Mouse (Mus musculus): Measurements from ENCODE around the gene Zfp771.

The Zfp771 gene

DNA sequence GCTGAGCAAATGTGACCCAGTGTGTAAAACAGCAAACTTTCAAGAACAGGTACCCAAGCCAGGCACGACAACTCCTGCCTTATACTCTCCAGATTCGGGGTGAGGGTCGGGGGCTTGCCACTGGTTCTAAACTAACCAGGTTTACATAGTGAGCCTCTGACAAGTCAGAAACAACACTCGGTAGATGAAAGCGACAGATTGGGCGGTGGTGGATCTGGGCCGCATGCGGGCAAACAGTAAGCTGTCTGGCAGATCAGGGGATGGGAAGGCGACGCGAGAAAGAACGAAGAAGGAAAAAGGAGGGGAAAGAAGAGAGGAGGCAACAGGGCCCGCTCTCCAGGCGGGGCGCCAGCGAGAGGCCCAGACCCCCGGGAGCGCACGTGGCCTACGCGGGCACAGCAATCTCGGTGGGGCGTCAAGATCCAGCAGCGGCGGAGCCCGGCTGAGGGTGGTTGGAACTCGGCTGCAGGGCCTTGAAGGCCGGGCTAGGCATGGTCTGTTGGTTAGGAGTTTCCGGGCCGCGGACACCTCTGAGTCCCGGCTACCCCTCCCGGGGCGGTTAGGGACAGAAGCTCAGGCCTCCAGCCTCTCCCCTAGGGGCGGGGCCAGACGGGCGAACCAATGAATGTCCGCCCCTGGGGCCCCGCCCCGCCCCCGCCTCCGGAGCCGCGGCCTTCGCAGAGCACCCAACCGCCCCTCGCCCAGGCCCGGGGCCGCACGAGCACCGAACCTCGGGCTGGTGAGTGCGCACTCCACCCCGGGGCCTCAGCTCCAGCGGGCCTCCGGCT, at the start of gene Zfp771:
Zfp771 (plus strand) TSS at position 405 of the 788 bp plus-strand sequence.
- peak; percentile 94 to 97 for DNase-seq

DNA sequence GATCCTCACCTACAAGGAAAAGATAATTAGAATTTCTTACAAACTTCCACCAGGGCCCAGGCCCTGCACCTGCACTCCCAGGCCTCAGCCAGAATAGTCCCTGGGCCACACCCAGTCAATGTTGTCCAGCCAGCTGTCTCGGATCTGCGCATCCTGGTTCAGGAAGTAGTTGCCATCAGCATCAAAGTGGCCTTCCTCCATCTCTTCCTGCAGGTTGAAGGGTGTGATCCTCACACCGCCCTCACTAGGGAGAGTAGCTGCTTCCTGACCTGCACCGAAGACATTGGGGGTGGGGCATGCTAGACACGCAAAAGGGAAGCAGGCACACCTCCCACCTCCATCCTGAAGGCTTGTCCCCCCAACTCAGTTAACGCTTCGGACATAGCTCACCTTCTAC, 49.4 kb upstream of the Zfp771 start:
- no peak for DNase-seq

DNA sequence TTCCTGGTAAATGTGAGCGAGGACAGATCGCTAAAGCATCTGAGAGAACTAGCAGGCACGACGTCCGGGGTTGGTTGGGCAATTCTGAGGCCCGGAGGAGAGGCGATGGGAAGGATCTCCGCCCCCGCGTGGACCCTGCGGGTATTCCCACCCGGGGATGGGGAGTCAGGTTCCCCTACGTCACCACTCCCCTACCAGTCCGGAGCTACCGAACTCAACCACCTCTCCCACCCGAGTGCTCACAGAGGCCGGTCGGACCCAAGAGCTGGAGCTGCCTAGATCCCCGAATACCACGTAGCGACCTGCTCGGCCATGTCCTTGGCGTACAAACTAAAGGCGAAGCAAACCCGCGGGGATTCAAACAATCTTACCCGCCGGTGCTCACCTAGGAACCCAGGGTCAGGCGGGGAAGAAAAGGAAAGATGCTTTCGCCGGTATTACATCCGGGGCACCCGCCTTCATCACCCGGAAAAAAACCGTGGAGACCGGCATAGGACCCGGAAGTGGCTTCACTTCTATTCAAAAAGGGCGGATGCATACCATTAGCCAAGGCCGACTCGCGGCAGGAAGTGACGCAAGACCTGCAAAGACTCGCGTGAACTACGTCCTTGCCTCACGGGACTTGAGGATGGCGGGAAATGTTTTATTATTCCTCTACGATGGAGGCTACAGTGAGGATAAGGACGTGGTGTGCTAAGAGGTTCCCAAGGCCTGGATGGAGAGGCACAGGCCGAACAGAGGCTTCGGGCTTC, 48.4 kb upstream of the Zfp771 start, which contains the start of gene Cd2bp2:
Cd2bp2 (minus strand) TSS at position 507 of the 752 bp plus-strand sequence.
- peak; percentile 97 to 98 for DNase-seq

DNA sequence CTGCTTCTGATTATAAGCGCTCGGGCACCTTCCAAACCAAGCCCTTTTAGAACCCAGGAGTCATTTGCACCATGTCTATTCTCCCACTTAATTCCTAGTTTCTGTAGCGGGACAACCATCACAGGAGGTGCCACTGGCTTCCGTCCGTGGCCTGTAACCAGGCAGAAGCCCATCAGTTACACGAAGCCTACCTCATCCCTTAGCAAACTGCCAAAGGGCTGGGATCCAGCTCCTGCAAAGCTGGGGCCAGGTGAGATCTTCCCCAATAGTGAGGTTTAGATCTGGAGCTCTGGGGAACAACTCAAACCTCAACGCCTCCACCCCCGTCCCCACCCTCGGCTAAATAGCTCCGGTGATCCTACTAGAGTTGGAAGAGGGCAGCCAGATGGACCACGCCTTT, 47.6 kb upstream of the Zfp771 start:
- no peak for DNase-seq

DNA sequence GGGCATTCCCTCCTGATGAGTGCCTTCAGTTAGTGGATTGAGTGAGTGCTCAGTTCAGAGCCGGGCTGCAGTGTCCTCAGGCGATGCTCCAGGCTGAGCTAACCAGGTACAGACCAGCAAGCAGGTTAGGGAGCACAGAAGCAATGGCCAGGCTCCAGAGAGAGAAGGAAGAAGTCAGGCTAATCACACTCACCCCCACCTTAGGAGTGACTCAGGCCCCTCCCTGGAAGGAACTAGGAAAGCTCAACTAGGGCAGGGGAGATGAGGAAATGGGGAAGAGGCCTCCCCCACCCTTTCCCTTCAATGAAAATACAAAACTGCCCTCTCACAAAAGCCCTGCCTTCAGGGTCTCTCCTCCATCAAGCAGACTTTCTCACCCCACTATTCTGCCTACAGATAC, 37.5 kb upstream of the Zfp771 start:
- no peak for DNase-seq

DNA sequence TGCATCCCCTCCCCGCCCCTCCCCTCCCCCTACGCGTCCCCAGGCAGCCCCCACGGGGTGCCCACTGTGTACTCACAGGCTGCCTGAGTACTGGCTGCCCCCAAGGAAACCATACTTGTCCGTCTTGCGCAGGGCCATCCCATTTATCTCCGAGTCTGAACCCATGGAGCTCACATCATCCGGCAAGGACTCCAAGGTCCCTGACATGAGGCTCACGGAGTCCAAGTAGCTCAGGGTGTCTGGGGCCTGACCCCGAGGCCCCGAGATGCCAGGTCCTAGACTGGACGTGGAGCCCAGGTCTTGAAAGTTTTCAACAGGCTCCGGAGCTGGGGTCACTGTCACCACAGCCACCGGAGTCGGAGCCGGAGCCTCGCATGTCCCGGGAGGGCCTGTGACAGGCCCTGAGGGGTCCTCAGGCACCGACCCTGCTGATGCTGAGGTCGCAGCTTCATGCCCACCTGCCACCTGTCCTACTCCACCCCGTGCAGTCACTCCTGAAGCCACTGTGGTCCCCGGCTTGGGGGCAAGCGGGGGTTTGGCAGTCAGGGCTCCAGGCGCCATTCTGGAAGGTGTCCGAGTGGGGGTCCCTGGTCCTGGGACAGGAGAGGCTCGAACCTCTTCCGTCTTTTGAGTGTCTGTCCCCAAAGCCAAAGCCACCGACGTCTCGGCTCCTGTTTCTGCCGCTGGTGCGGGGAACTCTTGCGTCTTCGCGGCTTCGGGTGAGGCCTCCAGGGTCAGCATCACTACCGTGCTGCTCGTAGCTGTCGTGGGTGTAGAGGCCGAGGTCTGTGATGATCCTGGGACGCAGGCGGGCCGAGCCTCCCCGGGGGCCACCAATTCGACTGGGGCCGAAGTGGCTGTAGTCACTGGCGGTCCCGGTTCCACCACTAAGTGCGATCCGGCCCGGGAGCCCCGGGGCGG, 36.4 kb upstream of the Zfp771 start:
- peak; percentile 36 to 46 for DNase-seq

DNA sequence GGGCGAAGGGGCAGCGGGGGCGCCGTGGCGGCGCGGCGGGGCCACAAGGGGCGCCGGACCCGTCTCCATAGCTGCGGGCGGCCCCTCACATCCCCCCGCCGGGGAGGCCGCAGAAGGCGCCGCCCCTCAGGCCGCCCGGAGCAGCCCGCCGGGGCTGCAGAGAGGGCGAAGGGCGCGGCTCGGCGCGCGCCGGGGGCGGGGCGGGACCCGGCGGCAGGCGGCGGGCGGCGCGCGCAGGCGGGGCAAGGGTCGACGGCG, 35.9 kb upstream of the Zfp771 start, which contains the start of gene Tbc1d10b:
Tbc1d10b (minus strand) TSS at position 174 of the 258 bp plus-strand sequence.
- DNase-seq = no peak

DNA sequence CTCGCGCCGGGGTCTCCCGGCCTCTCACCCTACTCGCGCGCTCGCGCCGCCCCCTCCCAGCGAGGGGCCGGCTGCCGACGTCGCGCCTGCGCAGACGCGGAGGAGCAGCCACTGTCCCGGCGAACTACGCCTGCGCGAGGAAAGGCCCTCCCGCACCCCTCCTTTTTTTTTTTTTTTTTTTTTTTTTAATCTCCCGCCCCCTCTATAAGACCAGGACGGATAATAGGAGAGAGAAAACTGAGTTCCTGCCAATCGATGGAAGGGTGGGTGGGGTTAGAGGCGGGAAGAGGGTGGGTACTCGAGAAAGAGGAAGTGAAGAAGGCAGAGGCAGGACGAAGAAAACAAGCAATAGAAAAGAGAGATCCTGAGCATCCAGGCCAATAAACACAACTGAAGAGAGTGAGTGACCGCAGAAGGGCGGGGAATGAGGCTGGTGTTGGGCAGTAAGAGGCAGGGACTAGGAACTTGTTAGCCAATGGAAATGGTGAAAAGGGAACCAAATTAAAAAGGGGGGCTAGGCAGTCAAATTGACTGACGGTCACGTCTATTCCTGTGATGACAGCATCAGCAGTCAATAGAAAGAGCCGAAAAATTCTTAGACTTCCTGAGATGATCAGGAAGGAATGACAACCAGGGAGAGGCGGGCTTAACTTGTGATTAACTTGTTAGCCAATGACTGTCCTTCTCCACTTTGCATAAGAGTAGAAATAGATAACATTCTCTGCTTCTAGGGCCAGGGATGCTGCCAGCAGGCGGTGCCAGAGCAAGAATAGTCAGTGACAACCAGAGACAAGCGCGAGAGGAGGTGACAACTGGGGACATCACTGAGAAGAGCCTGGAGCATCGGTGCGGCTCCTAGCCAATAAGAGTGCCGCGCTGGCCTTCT, 35.3 kb upstream of the Zfp771 start, which contains the start of gene Mylpf:
Mylpf (plus strand) TSS at position 338 of the 886 bp plus-strand sequence.
- peak; percentile 97 to 98 for DNase-seq

DNA sequence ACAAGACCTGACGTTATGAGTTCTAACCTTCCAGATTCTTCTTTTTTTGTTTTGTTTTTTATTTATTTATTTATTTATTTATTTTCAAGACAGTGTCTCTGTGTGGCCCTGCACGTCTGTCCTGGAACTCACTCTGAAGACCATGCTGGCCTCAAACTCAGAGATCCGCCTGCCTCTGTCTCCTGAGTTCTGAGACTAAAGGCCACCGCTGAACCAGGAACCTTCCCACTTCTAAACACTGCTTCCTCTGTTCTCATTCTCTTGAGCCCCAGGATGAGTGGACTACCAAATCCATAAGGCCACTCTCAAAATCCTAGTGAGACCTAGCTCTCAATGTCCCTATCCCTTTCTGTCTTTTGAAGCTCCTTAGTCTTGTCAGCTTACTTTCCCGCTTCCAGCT, 34.2 kb upstream of the Zfp771 start:
- DNase-seq = no peak

DNA sequence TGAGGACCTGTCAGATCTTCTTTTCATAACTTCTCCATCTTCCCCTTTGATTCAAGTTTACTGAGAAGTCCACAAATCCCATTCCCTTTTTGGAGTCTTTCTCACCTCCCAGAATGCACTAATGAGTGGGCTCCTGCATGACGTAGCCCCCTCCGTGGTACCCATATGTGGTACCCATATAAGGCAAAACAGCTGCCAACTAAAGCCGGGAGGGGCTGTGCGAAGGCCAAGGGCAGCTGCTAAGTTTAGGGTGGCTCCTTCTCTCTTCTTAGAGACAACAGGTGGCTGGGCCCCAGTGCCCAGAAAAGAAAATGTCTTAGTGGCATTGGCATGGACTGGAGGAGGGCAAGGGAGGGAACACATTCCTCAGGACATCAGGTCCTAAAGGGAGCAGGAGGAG, 33.8 kb upstream of the Zfp771 start:
- DNase-seq = no peak

DNA sequence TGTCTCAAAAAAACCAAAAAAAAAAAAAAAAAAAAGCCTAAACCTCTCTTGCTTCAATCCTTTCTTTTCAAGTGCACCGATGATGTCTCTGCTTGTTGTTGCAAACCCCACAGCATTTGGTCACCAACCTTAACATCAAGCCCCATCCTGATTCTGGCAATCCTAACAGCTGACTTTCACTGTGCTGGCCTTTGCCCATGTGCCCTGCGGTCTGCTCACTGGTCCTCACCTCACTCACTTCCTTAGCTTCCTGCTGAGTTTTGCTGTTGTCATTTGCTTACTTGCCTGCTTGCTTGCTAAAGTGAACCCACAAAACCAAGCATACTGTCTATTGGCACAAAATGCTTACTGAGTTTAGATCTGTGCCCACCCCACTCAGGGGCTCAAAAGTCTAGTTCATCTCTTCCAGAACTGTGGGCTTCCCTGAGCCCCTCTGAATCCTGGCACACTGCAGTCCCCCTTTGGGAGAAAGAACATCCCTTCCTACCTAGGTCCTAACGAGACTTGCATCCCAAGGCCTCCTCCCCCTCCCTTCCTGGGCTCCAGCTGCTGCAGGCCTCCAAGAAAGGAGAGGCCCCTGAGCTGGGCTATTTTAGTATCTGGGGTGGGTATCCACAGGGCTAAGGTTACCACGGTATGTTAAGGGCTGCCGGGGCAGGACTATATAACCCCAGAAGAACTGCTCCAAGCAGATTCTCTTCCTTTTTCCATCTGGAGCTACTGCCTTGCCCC, 32.9 kb upstream of the Zfp771 start:
- no peak for DNase-seq

DNA sequence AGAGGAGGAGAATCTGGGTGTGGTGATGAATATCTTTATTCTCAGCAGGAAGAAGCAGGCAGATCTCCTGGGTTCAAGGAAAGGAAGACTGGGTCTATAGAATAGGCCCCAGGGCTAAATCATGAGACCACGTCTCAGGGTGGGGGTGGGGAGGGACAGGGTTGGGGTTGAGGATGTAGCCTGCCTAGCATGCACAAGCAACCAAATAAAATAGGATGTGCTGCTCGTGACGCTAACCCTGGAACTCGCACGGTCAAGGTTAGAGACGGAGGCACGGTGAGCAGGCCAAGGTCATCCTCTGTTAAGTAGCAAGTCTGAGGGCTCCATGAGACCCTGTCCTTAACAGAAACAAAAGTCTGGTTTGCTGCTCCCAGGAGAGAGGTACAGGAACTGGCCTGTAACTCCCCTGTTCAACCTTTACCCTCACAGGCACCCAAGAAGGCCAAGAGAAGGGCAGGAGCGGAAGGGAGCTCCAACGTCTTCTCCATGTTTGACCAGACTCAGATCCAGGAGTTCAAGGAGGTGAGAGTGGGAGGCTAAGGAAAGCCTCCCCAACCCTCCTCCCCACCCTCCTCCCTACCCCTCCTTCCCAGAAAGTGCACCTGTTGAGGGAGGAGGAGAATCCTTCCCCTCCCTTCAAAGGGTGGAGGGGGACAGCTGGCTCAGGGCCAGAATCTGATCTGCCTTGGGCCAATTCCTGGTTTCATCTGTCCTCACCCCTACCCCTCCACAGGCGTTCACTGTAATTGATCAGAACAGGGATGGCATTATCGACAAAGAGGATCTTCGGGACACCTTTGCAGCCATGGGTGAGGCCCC, 31.4 kb upstream of the Zfp771 start:
- no peak for DNase-seq

DNA sequence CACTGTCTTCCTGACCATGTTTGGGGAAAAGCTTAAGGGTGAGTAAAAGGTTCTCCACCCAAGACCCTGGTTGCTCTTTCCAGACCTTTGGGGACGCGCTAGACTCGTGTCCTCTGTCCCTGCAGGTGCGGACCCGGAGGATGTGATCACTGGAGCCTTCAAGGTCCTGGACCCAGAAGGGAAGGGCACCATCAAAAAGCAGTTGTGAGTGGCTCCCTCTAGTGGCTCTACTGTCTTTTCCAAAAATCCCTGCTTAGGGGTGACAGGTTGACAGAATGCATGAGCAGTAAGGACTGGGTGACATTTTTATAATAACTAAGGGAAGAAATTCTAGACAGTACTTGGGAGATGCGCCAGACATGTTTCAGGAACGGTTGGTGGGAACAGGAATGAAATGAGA, 30.6 kb upstream of the Zfp771 start:
- DNase-seq = peak in 1 of 2 experiments; percentile 48

DNA sequence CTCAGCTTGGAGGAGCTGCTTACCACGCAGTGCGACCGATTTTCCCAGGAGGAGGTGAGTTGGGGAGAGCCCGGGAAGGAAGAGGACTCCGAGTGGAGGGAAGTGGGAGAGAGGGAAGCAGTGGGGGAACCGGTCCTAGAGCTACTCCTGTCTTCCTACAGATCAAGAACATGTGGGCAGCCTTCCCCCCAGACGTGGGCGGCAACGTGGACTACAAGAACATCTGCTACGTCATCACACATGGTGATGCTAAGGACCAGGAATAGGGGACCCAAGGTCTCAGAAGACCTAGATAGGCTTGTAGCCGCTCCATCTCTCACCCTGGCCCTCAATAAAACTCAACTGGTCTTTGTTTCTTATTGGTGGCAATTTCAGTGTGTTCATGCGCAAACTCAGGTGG, 30.1 kb upstream of the Zfp771 start:
- no peak for DNase-seq

DNA sequence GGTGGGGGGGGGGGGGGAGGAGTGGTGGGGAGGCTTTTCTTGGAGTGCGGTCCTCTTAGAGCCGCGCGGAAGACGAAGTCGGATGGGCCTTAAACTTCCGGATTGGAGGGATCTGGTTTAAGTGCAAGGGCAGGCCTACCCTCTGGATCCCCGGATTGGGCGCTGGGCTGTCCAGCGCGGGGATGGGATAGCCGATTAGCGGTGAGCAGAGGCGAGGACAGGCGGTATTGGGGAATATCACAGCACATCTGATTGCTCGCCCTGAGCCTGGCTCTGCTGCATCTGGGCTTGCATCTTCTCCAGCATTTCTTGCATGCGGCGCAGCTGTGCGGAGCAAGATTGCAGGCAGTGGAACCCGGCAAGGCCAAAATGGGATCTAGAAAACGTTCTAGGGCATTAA, 29.6 kb upstream of the Zfp771 start:
- no peak for DNase-seq

DNA sequence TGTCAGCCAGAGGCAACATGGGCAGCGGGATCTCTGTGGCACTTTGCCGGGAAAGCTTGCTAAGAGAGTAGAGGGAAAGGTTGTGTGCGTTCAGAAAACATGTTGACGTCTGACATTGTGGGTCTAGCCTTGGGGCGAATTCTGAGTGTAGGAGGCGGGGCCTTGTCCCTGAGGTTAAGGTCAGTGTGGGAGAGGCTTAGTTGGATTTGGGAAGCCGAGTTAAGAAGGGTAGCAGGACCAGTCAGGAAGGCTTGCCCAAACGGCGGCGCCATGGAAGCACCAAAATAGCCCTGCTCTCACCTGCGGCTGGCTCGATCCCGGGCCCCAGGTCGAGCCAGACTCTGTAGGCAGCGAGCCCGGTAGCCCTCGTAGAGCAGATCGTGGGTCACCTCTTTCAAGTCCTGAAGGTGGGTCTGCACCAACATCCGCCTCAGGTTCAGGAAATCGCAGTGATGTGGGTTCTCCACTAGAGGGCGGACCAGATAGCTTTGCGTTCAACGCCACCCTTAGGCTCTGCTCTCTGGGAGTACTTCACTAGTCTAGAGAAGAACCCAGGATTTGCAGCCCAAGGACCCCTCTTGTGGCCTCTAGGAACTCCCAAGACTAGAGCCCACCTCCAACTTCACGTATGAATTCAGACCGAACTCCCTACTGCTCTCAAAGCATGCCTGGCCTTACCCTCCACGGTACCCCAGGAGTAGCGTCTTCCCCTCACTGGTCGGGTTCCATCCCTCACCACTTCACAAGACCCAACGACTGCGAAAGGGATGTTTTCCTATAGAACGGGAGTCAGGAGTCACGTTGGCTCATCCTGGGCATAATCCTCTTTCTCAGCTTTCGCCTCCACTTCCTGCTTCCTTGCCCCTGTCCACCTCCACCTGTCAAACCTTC, 28.8 kb upstream of the Zfp771 start:
- DNase-seq = peak; percentile 62 to 72

DNA sequence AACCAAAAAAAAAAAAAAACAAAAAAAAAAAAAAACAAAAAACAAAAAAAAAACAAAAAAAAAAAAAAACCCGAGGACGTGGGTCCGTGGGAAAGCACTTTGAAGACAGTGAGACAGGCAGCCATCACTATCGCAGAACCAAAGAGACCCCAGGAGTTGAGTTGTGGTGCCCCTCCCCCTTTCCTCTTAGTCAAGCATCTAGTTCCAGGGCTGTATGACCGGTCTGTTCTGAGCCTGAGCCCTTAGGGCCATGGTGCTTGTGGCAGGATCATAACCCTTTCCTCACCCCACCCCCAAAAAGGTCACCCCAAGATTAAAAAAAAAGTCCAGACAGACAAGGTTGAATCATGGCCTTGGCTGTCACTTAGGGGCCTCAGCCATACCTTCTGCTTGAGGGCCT, 27.8 kb upstream of the Zfp771 start:
- DNase-seq = no peak

DNA sequence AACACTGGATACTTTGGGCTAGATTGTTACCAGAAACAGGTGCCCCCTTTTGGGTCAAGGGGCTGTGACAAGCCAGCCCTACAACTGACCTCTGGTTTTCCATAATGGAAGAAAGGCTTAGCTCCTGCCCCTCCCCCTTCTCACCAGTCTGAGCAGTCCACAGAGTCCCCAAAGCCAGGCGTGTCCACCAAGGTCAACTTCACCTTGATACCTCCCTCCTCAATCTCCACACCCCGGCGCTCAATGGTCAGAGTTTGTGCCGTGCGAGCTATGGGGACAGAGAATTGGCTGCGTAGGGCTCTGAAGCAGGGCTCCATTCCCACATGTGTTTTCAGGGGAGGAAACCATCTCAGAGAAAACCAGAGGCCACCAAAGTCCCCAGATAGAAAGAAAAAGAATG, 26.6 kb upstream of the Zfp771 start:
- DNase-seq = no peak

DNA sequence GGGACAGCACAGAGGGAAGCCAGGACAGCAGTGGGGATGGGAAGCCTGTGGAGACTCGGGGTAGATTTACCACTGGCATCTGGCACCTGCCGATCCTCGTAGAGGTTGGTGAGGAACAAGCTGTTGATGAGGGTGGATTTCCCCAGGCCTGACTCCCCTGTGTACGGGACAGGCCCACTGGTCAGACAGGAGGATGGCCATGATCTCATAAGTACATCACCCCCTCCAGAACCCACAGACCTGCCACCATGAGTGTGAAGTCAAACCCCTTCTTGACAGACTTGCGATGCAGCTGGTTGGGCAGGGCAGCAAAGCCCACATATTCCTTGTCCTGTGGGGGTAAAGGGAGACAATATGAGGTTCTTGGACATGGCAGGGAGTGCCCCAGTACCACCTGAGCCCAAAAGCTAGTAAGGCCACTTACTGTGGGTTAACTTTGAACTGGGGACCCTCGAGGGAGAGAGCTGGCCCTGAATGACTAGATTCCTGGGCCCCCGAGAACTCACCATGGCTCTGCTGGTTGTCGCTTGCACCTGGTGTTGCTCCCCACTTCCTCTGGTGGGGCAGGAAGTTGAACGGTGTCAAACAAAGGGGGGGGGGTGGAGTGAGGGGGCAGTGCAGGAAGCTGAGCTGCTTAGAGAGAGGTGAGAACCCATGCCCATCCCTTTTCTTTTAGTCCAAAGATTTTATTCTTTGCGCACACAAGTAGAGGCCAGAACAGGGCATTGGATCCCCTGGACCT, 26.0 kb upstream of the Zfp771 start:
- DNase-seq = no peak

Data from lung, adult 18-20 months (tissue).